Mouse (Mus musculus) liver, embryonic 15.5 days (tissue): ENCODE results near the gene Igflr1. TPM values are rescaled to one million over a fixed set of nuclear protein-coding genes. Genes with fewer than 3 reads are reported as not detected.

Experiments
- ATAC-seq: fragments of 200-750 bp; cut with Nextera tagmentation; 2 replicates; pipeline ENCODE4 v1.8.0; 2017; ENCODE audit warnings: moderate number of reproducible peaks, mild to moderate bottlenecking, moderate library complexity; ENCODE audit not compliant: insufficient read depth
- H3K27ac ChIP-seq: fragments of 300-500 bp; sonication (generic); replicated peaks from 2 replicates; pipeline ENCODE4 v1.5.1; 2015; ENCODE audit warnings: mild to moderate bottlenecking, inconsistent platforms
- H3K27me3 ChIP-seq: fragments of 300-500 bp; sonication (generic); 2 replicates; pipeline ENCODE4 v1.6.1; 2015; ENCODE audit warnings: mild to moderate bottlenecking, inconsistent platforms
- H3K36me3 ChIP-seq: fragments of 300-500 bp; sonication (generic); replicated peaks from 2 replicates; pipeline ENCODE4 v1.6.1; 2015; ENCODE audit warnings: moderate library complexity, mild to moderate bottlenecking, inconsistent platforms
- H3K4me1 ChIP-seq: fragments of 300-500 bp; sonication (generic); replicated peaks from 2 replicates; pipeline ENCODE4 v1.6.1; 2015; ENCODE audit warnings: inconsistent platforms
- H3K4me2 ChIP-seq: fragments of 300-500 bp; sonication (generic); 2 replicates; pipeline ENCODE4 v1.6.1; 2015; ENCODE audit warnings: moderate library complexity, mild to moderate bottlenecking, inconsistent platforms
- H3K4me3 ChIP-seq: fragments of 300-500 bp; sonication (generic); replicated peaks from 2 replicates; pipeline ENCODE4 v1.5.1; 2015; ENCODE audit warnings: mild to moderate bottlenecking, inconsistent platforms
- H3K9ac ChIP-seq: fragments of 300-500 bp; sonication (generic); 2 replicates; pipeline ENCODE4 v1.6.1; 2015; ENCODE audit warnings: moderate library complexity, mild to moderate bottlenecking, inconsistent platforms
- H3K9me3 ChIP-seq: fragments of 300-500 bp; sonication (generic); replicated peaks from 2 replicates; pipeline ENCODE4 v1.6.1; 2016; ENCODE audit warnings: inconsistent platforms
- WGBS: fragments of 180-500 bp; shearing (Covaris S2); methylation state at CpG from one replicate; pipeline ENCODE4 v1.1.7; 2015; ENCODE audit warnings: mixed read lengths; ENCODE audit not compliant: insufficient replicate concordance; 5-methylcytosine and 5-hydroxymethylcytosine counted together
- polyA plus RNA-seq: library from polyadenylated mRNA; unstranded; fragments of >200 nt; fragmentation: Nextera tagmentation; extraction: Ambion mirVana; gene quantifications from 2 replicates; pipeline ENCODE4 v1.2.1, GENCODE M21; 2015

Gene Igflr1
- polyA plus RNA-seq, 1 experiment from 2014 or later, result 2.3 TPM

GRCm38 (mm10) chr7:30600651-30601050 lies 35.4 kb downstream of the Igflr1 start:
- Histone ChIP-seq H3K9ac (no peak overlapping the region), H3K9me3 (no peaks in the 10 kb centered on the region), H3K4me2 (peak overlapping the region; percentile 49; the same call in 1 of the 2 replicates), H3K4me1 (peaks cover 11% of the 10 kb centered on the region), H3K4me3 (no peak overlapping the region), H3K27me3 (peaks cover 6% of the 10 kb centered on the region; the same call in 1 of the 2 replicates), H3K27ac (no peak overlapping the region), H3K36me3 (no peaks in the 10 kb centered on the region)
- WGBS, result 72% methylated on average over 7 of the region's 7 CpGs
- no peak for ATAC-seq

- no peak for ATAC-seq
- H3K9ac ChIP-seq, result no peak overlapping the region
- 46% methylated on average over 3 of the region's 3 CpGs for WGBS
- H3K27ac ChIP-seq, result no peak overlapping the region
- no peak overlapping the region for H3K4me3 ChIP-seq
- no peaks in the 10 kb centered on the region for H3K36me3 ChIP-seq
- peaks cover 11% of the 10 kb centered on the region for H3K4me1 ChIP-seq
- H3K9me3 ChIP-seq, result no peaks in the 10 kb centered on the region
- H3K4me2 ChIP-seq, result no peak overlapping the region
- H3K27me3 ChIP-seq, result peaks cover under 1% of the 10 kb centered on the region; the same call in 1 of the 2 replicates
Measured at GRCm38 (mm10) chr7:30602583-30602982, 37.4 kb downstream of the Igflr1 start.

- peaks cover 11% of the 10 kb centered on the region for H3K4me1 ChIP-seq
- H3K9ac ChIP-seq, result no peak overlapping the region
- H3K36me3 ChIP-seq, result no peaks in the 10 kb centered on the region
- H3K4me3 ChIP-seq, result no peak overlapping the region
- no peak overlapping the region for H3K4me2 ChIP-seq
- no peaks in the 10 kb centered on the region for H3K9me3 ChIP-seq
- WGBS, result 47% methylated on average over 8 of the region's 8 CpGs
- H3K27me3 ChIP-seq, result no peaks in the 10 kb centered on the region; the same call in 1 of the 2 replicates
- no peak for ATAC-seq
- no peak overlapping the region for H3K27ac ChIP-seq
Measured at GRCm38 (mm10) chr7:30604424-30604823, 39.2 kb downstream of the Igflr1 start.

GRCm38 (mm10) chr7:30604944-30605343 lies 39.7 kb downstream of the Igflr1 start:
- no peak overlapping the region for H3K4me2 ChIP-seq
- 59% methylated on average over 8 of the region's 8 CpGs for WGBS
- no peak for ATAC-seq

GRCm38 (mm10) chr7:30607706-30608309 lies 42.6 kb downstream of the Igflr1 start:
- Histone ChIP-seq H3K36me3 (no peaks in the 10 kb centered on the region), H3K9me3 (no peaks in the 10 kb centered on the region), H3K4me3 (no peak overlapping the region), H3K4me1 (no peaks in the 10 kb centered on the region), H3K9ac (no peak overlapping the region), H3K27me3 (no peaks in the 10 kb centered on the region; the same call in 1 of the 2 replicates), H3K4me2 (no peak overlapping the region), H3K27ac (no peak overlapping the region)
- 14% methylated on average over 8 of the region's 8 CpGs for WGBS
- no peak for ATAC-seq

More at GRCm38 (mm10) chr7:30604944-30605343, 39.7 kb downstream of the Igflr1 start:
- H3K36me3 ChIP-seq, result no peaks in the 10 kb centered on the region
- no peak overlapping the region for H3K4me3 ChIP-seq
- no peak overlapping the region for H3K9ac ChIP-seq
- no peaks in the 10 kb centered on the region; the same call in 1 of the 2 replicates for H3K27me3 ChIP-seq
- no peaks in the 10 kb centered on the region for H3K9me3 ChIP-seq
- peaks cover 6% of the 10 kb centered on the region for H3K4me1 ChIP-seq
- no peak overlapping the region for H3K27ac ChIP-seq

GRCm38 (mm10) chr7:30608476-30608875 lies 43.2 kb downstream of the Igflr1 start:
- WGBS, result 57% methylated on average over 16 of the region's 16 CpGs
- Histone ChIP-seq H3K27ac (no peak overlapping the region), H3K9ac (no peak overlapping the region), H3K4me3 (no peak overlapping the region), H3K36me3 (no peaks in the 10 kb centered on the region), H3K4me2 (no peak overlapping the region), H3K4me1 (no peaks in the 10 kb centered on the region), H3K27me3 (no peaks in the 10 kb centered on the region; the same call in 1 of the 2 replicates), H3K9me3 (no peaks in the 10 kb centered on the region)
- no peak for ATAC-seq

GRCm38 (mm10) chr7:30610043-30610442 lies 44.8 kb downstream of the Igflr1 start:
- Histone ChIP-seq H3K4me1 (peaks cover 5% of the 10 kb centered on the region), H3K27me3 (no peaks in the 10 kb centered on the region; the same call in 1 of the 2 replicates), H3K9ac (no peak overlapping the region), H3K27ac (no peak overlapping the region), H3K36me3 (no peaks in the 10 kb centered on the region), H3K4me3 (no peak overlapping the region), H3K4me2 (no peak overlapping the region), H3K9me3 (no peaks in the 10 kb centered on the region)
- 37% methylated on average over 7 of the region's 7 CpGs for WGBS
- no peak for ATAC-seq

- Histone ChIP-seq H3K9ac (no peak within 1 kb of the TSS), H3K27ac (no peak within 1 kb of the TSS), H3K36me3 (peaks cover 26% of the 10 kb centered on the region), H3K27me3 (no peaks in the 10 kb centered on the region; the same call in 1 of the 2 replicates), H3K4me3 (no peak within 1 kb of the TSS), H3K4me1 (peaks cover 15% of the 10 kb centered on the region), H3K4me2 (no peak within 1 kb of the TSS), H3K9me3 (no peaks in the 10 kb centered on the region)
- 58% methylated on average over 8 of the region's 8 CpGs for WGBS
- no peak for ATAC-seq
Measured at GRCm38 (mm10) chr7:30612654-30613402, 47.6 kb downstream of the Igflr1 start, which contains the start of gene Upk1a. Gene Upk1a, minus strand, starts transcription at chr7:30612847.

GRCm38 (mm10) chr7:30613529-30614112 lies 48.4 kb downstream of the Igflr1 start:
- H3K27ac ChIP-seq, result no peak overlapping the region
- no peak overlapping the region for H3K4me3 ChIP-seq
- H3K9me3 ChIP-seq, result no peaks in the 10 kb centered on the region
- H3K9ac ChIP-seq, result no peak overlapping the region
- H3K4me1 ChIP-seq, result peaks cover 15% of the 10 kb centered on the region
- WGBS, result 17% methylated on average over 14 of the region's 14 CpGs
- no peaks in the 10 kb centered on the region; the same call in 1 of the 2 replicates for H3K27me3 ChIP-seq
- ATAC-seq, result 0 out of 2 replicates have a peak, but pooled peaks have one; percentile 41
- no peak overlapping the region for H3K4me2 ChIP-seq
- H3K36me3 ChIP-seq, result peaks cover 33% of the 10 kb centered on the region

GRCm38 (mm10) chr7:30614454-30614853 lies 49.2 kb downstream of the Igflr1 start:
- no peak for ATAC-seq
- no peak overlapping the region for H3K27ac ChIP-seq
- 42% methylated on average over 2 of the region's 2 CpGs for WGBS

More at GRCm38 (mm10) chr7:30614454-30614853, 49.2 kb downstream of the Igflr1 start:
- Histone ChIP-seq H3K4me1 (peaks cover 15% of the 10 kb centered on the region), H3K9ac (no peak overlapping the region), H3K36me3 (peaks cover 41% of the 10 kb centered on the region), H3K9me3 (no peaks in the 10 kb centered on the region), H3K4me3 (no peak overlapping the region), H3K4me2 (no peak overlapping the region), H3K27me3 (no peaks in the 10 kb centered on the region)
